Comparison of ENCODE assay signal across 10 mouse cellular contexts in the genomic region with DNA sequence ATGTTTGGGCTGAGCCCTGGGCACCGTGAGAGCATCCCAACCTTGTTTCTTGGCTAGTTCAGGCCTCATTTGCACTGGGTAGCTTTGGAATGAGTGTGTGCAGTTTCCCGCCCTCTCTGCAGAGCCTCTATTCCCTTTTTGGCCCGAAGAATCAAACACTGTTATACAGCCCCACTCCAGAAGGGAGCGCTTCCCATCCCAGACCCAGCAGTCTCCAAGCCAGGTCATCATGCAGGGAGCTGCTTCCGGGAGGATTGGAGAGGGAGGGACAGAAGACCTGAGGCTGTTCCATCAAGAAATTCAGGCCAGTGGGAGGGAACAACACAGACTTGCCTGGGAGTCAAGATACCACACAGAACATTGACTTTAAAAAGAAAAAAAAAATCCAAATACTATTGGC. TPM values are rescaled to one million over a fixed set of nuclear protein-coding genes. Genes with fewer than 3 reads are reported as not detected.
DNase-seq lines count a peak whose midpoint lies in the region; ATAC-seq lines count a peak whose summit lies in the region.
"Had no signal": no experiment of that assay in that cellular context is flagged by ENCODE, and none has a peak within 500 bp of the region (broad histone marks: within the 10 kb centered on the region; RNA-seq: fewer than 3 reads in every experiment).

No protein-coding gene starts in this region.

- H3K9ac ChIP-seq in hindbrain, embryonic 12.5 days = no peak overlapping the region
- H3K9ac ChIP-seq in hindbrain, embryonic 16.5 days (ENCODE audit: low read depth, low read length) = peak overlapping the region; percentile 4; the same call in 1 of the 2 replicates

- no peaks in the 10 kb centered on the region; the same call in 1 of the 2 replicates for H3K9me3 ChIP-seq in hindbrain, embryonic 12.5 days (replicated peaks)
- H3K9me3 ChIP-seq in hindbrain, embryonic 10.5 days = 0 out of 2 replicates have a peak, but pooled peaks cover 6% of the 10 kb centered on the region
- H3K9me3 ChIP-seq in hindbrain, embryonic 16.5 days (ENCODE audit: control insufficient read depth, low read length) = no peaks in the 10 kb centered on the region

- H3K4me1 ChIP-seq in hindbrain, embryonic 12.5 days = peaks cover 23% of the 10 kb centered on the region
- peaks cover 33% of the 10 kb centered on the region for H3K4me1 ChIP-seq in hindbrain, embryonic 10.5 days (replicated peaks)
- peaks cover 22% of the 10 kb centered on the region for H3K4me1 ChIP-seq in hindbrain, embryonic 16.5 days (ENCODE audit: control insufficient read depth, insufficient read depth, low read depth, low read length)

- ATAC-seq in cerebellum, adult (ENCODE audit: insufficient number of reproducible peaks, low FRiP score, low TSS enrichment) = peak; percentile 62
- ATAC-seq in hindbrain, embryonic 12.5 days (ENCODE audit: low FRiP score) = no peak
- no peak for ATAC-seq in hindbrain, embryonic 16.5 days

- H3K36me3 ChIP-seq in hindbrain, embryonic 12.5 days = no peaks in the 10 kb centered on the region
- peaks cover 14% of the 10 kb centered on the region; the same call in 1 of the 2 replicates for H3K36me3 ChIP-seq in hindbrain, embryonic 10.5 days
- peaks cover 2% of the 10 kb centered on the region; the same call in 1 of the 2 replicates for H3K36me3 ChIP-seq in hindbrain, embryonic 16.5 days (ENCODE audit: control insufficient read depth, insufficient read depth, low read length)

- no peak for DNase-seq in cerebellum, postnatal 4 days (ENCODE audit: low spot score in 2 of 2)
- DNase-seq in hindbrain, embryonic 10.5 days (ENCODE audit: low spot score) = no peak
- peak; percentile 74 for DNase-seq in cerebellum, adult 11 months
- DNase-seq in MN1 (ENCODE audit: low spot score) = no peak
- DNase-seq in kidney, postnatal 10 days = no peak
- DNase-seq: kidney, postnatal 25 days had no signal

- H3K4me2 ChIP-seq in hindbrain, embryonic 12.5 days (replicated peaks) = peak overlapping the region; percentile 82
- H3K4me2 ChIP-seq in hindbrain, embryonic 16.5 days (ENCODE audit: low read length) = peak overlapping the region; percentile 85

- peaks cover 11% of the 10 kb centered on the region; the same call in 1 of the 2 replicates for H3K27me3 ChIP-seq in hindbrain, embryonic 12.5 days
- peaks cover 45% of the 10 kb centered on the region for H3K27me3 ChIP-seq in hindbrain, embryonic 10.5 days (ENCODE audit: insufficient read depth, poor library complexity, severe bottlenecking)
- H3K27me3 ChIP-seq in hindbrain, embryonic 16.5 days (replicated peaks; ENCODE audit: control insufficient read depth, insufficient read depth, low read length) = no peaks in the 10 kb centered on the region

- WGBS in hindbrain, embryonic 12.5 days = 64% methylated on average over 5 of the region's 5 CpGs
- WGBS in hindbrain, embryonic 10.5 days = 55% methylated on average over 5 of the region's 5 CpGs
- 47% methylated on average over 5 of the region's 5 CpGs for WGBS in hindbrain, embryonic 16.5 days

- H3K4me3 ChIP-seq in hindbrain, embryonic 12.5 days = no peak overlapping the region
- no peak overlapping the region for H3K4me3 ChIP-seq in hindbrain, embryonic 10.5 days
- no peak overlapping the region; the same call in 1 of the 2 replicates for H3K4me3 ChIP-seq in hindbrain, embryonic 16.5 days (ENCODE audit: low read length)

- no peak overlapping the region for H3K27ac ChIP-seq in hindbrain, embryonic 12.5 days
- H3K27ac ChIP-seq in hindbrain, embryonic 10.5 days = no peak overlapping the region
- H3K27ac ChIP-seq in hindbrain, embryonic 16.5 days (ENCODE audit: low read depth, low read length) = no peak overlapping the region
- H3K27ac ChIP-seq: macrophage had no signal

RNA-seq across cellular contexts. Expression of a gene that starts 29.6 kb away (rescaled TPM):
- polyA plus RNA-seq in hindbrain, embryonic 12.5 days (2016; fragmentation: Nextera tagmentation; extraction: Ambion mirVana) = 13.3 and 16.1 TPM in 2 replicates
- polyA plus RNA-seq in hindbrain, embryonic 10.5 days (2016; fragmentation: Nextera tagmentation; extraction: Ambion mirVana) = 7.3 TPM in 2 replicates
- polyA plus RNA-seq in hindbrain, embryonic 16.5 days (2015; fragmentation: Nextera tagmentation; extraction: Ambion mirVana) = 15.7 and 17.1 TPM in 2 replicates
